Mouse (Mus musculus) embryonic fibroblast, embryonic 13.5 days (primary cell): ENCODE measurements around the gene Gosr2.

Experiments used
- CTCF ChIP-seq: IDR thresholded peaks from 2 replicates; pipeline ENCODE4 v1.5.1; 2011; ENCODE audit warnings: mild to moderate bottlenecking, control low read depth, low read length, moderate library complexity, borderline replicate concordance; ENCODE audit not compliant: insufficient read depth
- POLR2A ChIP-seq: IDR thresholded peaks from 2 replicates; pipeline ENCODE4 v1.6.1; 2011; ENCODE audit warnings: low read depth, mild to moderate bottlenecking, control low read depth, low read length, moderate library complexity

- TF ChIP-seq CTCF (no peak), POLR2A (no peak)
Measured at GRCm38 (mm10) chr11:103665695-103666094, 32.0 kb downstream of the Gosr2 start.
